Mouse (Mus musculus): ENCODE measurements at regions not wholly inside any gene's neighbourhood (a gene's known extent, or its start where the extent isn't known, plus 50 kb on each side); places are given as distances from the start of the nearest gene placed in this dataset.

- no peak for TF ChIP-seq GATA1 (IDR thresholded peaks at IDR 0.05; ENCODE audit: borderline replicate concordance, low read length)
- no peak for TF ChIP-seq FLI1 (IDR thresholded peaks at IDR 0.05; ENCODE audit: low read length)
These were observed 55.6 kb upstream of the Fzd7 start for GRCm38 (mm10) chr1:59426346-59427203.

Measured in megakaryocyte, embryonic 14.5 days (primary cell).